Mouse (Mus musculus) embryonic facial prominence, embryonic 13.5 days (tissue): ENCODE data around the gene Hba-x. TPM values are rescaled to one million over a fixed set of nuclear protein-coding genes. Genes with fewer than 3 reads are reported as not detected.
"Not testable (repeated sequence)": the region's sequence is repeated elsewhere in the genome, so short reads cannot be mapped to it uniquely, and the experiment has no call there.

ENCODE experiments used
- ATAC-seq: fragments of 200-750 bp; cut with Nextera tagmentation; 2 replicates; pipeline ENCODE4 v1.8.0; 2017; ENCODE audit warnings: low read depth; ENCODE audit not compliant: insufficient number of reproducible peaks, insufficient read depth, low FRiP score, low TSS enrichment
- H3K27ac ChIP-seq: fragments of 300-500 bp; sonication (generic); 2 replicates; pipeline ENCODE4 v1.5.1; 2015; ENCODE audit warnings: moderate library complexity, mild to moderate bottlenecking, inconsistent platforms
- H3K27me3 ChIP-seq: fragments of 300-500 bp; sonication (generic); 2 replicates; pipeline ENCODE4 v1.6.1; 2015; ENCODE audit warnings: mild to moderate bottlenecking, inconsistent platforms
- H3K36me3 ChIP-seq: fragments of 300-500 bp; sonication (generic); 2 replicates; pipeline ENCODE4 v1.6.1; 2015; ENCODE audit warnings: mild to moderate bottlenecking, inconsistent platforms
- H3K4me1 ChIP-seq: fragments of 300-500 bp; sonication (generic); 2 replicates; pipeline ENCODE4 v1.6.1; 2015; ENCODE audit warnings: inconsistent platforms
- H3K4me2 ChIP-seq: fragments of 300-500 bp; sonication (generic); 2 replicates; pipeline ENCODE4 v1.6.1; 2015; ENCODE audit warnings: moderate library complexity, mild to moderate bottlenecking, inconsistent platforms
- H3K4me3 ChIP-seq: fragments of 300-500 bp; sonication (generic); 2 replicates; pipeline ENCODE4 v1.5.1; 2015; ENCODE audit warnings: mild to moderate bottlenecking, inconsistent platforms
- H3K9ac ChIP-seq: fragments of 300-500 bp; sonication (generic); 2 replicates; pipeline ENCODE4 v1.6.1; 2015; ENCODE audit warnings: mild to moderate bottlenecking, inconsistent platforms
- H3K9me3 ChIP-seq: fragments of 300-500 bp; sonication (generic); 2 replicates; pipeline ENCODE4 v1.6.1; 2016; ENCODE audit warnings: inconsistent platforms
- WGBS: fragments of 180-500 bp; shearing (Covaris S2); methylation state at CpG from one replicate; pipeline ENCODE4 v1.1.7; 2015; ENCODE audit warnings: mixed read lengths; 5-methylcytosine and 5-hydroxymethylcytosine counted together
- polyA plus RNA-seq: library from polyadenylated mRNA; unstranded; fragments of >200 nt; fragmentation: Nextera tagmentation; extraction: Ambion mirVana; gene quantifications from 2 replicates; pipeline ENCODE4 v1.2.1, GENCODE M21; 2015

Hba-x gene
- polyA plus RNA-seq, 1 experiment from 2014 or later = 590 TPM

DNA sequence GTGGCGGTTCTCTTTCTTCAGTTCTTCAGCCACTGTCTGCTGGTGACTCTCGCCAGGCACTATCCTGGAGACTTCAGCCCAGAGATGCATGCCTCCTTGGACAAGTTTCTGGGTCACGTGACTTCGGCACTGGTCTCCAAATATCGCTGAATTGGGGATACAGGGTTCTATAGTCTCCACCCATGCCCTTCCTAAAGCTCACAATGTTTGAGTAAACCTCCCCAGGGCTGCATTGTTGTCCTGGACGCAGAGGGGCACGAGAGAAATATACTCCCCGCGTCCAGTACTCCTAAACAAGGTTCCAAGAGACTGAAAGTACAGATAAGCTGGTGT lies 11.3 kb downstream of the Hba-x start:
- no peak for ATAC-seq
- H3K27me3 ChIP-seq = peaks cover 13% of the 10 kb centered on the region
- H3K9me3 ChIP-seq = no peaks in the 10 kb centered on the region
- H3K36me3 ChIP-seq = no peaks in the 10 kb centered on the region
- WGBS = 70% methylated on average over 9 of the region's 9 CpGs
- H3K4me2 ChIP-seq = no peak overlapping the region
- H3K27ac ChIP-seq = no peak overlapping the region; the same call in 1 of the 2 replicates
- H3K9ac ChIP-seq = no peak overlapping the region
- H3K4me1 ChIP-seq = no peaks in the 10 kb centered on the region
- no peak overlapping the region for H3K4me3 ChIP-seq

DNA sequence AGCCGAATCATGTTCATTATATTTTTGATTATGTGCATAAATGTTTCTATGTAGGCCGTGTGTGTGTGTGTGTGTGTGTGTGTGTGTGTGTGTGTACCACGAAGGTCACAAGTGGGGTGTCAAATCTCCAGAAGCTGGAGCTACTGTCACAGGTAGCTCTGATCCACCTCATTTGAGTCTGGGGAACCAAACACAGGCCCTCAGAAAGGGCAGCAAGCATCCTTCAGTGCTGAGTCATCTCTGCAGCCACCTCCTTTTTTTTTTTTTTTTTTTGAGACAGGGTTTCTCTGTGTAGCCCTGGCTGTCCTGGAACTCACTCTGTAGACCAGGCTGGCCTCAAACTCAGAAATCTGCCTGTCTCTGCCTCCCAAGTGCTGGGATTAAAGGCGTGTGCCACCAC lies 16.6 kb downstream of the Hba-x start:
- H3K4me2 ChIP-seq, H3K9me3 ChIP-seq, H3K4me3 ChIP-seq, H3K4me1 ChIP-seq, H3K27ac ChIP-seq, ATAC-seq, H3K36me3 ChIP-seq: not testable (repeated sequence)
- H3K27me3 ChIP-seq = peaks cover 16% of the 10 kb centered on the region
- peak overlapping the region; percentile 27; the same call in 1 of the 2 replicates for H3K9ac ChIP-seq
- WGBS = 83% methylated on average over 4 of the region's 4 CpGs

DNA sequence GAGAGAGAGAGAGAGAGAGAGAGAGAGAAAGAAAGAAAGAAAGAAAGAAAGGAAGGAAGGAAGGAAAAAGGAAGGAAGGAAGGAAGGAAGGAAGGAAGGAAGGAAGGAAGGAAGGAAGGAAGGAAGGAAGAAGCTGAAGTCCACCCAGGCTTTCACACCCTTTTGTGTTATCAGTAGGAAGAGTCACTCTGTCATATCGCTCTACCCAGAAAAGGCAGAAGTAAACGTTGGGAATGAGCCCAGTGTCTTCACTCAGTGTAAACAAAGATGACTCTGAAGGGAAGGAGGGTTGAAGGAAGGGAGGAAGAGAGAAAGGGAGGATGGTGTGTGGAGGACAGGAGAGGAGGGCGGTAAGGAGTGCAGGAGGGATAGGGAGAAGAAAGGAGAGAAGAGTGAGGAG lies 17.3 kb downstream of the Hba-x start:
- H3K9me3 ChIP-seq, H3K36me3 ChIP-seq: not testable (repeated sequence)

DNA sequence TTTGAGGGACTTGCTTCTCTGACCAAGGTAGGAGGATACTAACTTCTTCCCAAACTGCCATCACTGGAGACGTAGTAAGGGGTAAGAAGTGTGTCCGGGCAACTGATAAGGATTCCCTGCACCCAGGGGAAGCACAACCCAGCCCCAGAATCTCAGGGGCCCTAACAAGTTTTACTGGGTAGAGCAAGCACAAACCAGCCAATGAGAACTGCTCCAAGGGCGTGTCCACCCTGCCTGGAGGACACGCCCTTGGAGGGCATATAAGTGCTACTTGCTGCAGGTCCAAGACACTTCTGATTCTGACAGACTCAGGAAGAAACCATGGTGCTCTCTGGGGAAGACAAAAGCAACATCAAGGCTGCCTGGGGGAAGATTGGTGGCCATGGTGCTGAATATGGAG lies 20.0 kb downstream of the Hba-x start, which contains the start of gene Hba-a2:
Gene Hba-a2, plus strand, starts transcription at position 287 of the 400 bp plus-strand sequence.
- not testable (repeated sequence) for ATAC-seq, H3K9ac ChIP-seq, H3K9me3 ChIP-seq, H3K4me3 ChIP-seq, H3K36me3 ChIP-seq, H3K4me1 ChIP-seq, H3K27ac ChIP-seq, H3K4me2 ChIP-seq
- H3K27me3 ChIP-seq = peaks cover 17% of the 10 kb centered on the region
- no CpG with 5 or more reads among the region's 4 CpGs for WGBS

More for the DNA sequence above, 17.3 kb downstream of the Hba-x start:
- not testable (repeated sequence) for H3K9ac ChIP-seq, ATAC-seq, H3K4me2 ChIP-seq, H3K27ac ChIP-seq, H3K4me3 ChIP-seq, H3K4me1 ChIP-seq
- whole genome bisulfite sequencing = 78% methylated on average over 3 of the region's 3 CpGs
- H3K27me3 ChIP-seq = peaks cover 12% of the 10 kb centered on the region

DNA sequence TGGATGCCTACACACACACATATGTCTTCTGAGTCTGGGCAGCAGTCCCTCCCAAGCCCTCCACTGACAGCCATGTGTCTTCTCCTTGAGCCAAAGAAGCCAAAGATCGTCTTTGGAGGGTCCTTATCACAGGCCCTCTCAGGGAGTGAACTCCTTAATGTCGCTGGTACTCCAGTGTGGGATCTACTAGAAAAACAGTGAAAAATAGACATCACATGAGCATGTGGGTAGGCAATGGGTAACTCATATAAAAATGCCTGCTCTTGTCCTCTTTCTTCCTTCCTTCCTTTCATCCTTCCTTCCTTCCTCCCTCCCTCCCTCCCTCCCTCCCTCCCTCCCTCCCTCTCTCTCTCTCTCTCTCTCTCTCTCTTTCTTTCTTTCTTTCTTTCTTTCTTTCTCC lies 21.2 kb downstream of the Hba-x start:
- not testable (repeated sequence) for H3K4me2 ChIP-seq, H3K4me1 ChIP-seq, ATAC-seq, H3K9me3 ChIP-seq, H3K27ac ChIP-seq, H3K4me3 ChIP-seq, H3K36me3 ChIP-seq, H3K9ac ChIP-seq
- 43% methylated on average over 2 of the region's 2 CpGs for WGBS
- peaks cover 28% of the 10 kb centered on the region for H3K27me3 ChIP-seq

DNA sequence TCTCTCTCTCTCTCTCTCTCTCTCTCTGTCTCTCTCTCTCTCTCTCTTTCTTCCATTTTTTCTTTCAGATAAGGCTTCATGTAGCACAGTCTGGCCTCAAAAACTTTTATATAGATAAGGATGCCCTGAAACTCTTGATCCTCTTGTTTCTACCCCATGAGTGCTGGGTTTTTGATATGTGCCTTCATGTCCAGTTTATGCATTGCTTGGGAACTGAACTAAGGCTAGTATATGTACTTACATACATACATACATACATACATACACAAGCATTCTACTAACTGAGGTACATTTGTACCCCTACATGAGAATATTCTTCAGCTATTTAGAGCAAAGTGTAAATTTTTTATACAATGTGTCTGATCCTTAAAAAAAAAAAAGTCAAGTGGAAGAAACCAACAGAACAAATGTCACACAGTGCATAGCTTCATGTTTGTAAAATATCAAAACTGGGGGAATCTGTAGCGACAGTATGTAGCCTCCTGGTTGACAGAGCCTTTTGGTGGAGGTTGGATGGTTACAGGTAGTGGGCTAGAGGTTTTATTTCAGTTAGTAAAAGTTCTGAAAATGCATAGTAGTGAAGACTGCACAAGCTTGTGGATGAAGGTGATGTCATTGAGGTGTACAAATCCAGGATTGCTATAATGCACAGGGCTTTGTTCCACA lies 21.8 kb downstream of the Hba-x start:
- Histone ChIP-seq H3K9ac (no peak overlapping the region), H3K27ac (no peak overlapping the region), H3K4me1 (no peaks in the 10 kb centered on the region), H3K36me3 (no peaks in the 10 kb centered on the region), H3K4me2 (no peak overlapping the region), H3K4me3 (no peak overlapping the region), H3K27me3 (peaks cover 28% of the 10 kb centered on the region), H3K9me3 (no peaks in the 10 kb centered on the region)
- ATAC-seq = no peak
- WGBS = 93% methylated on average over 1 of the region's 1 CpGs

DNA sequence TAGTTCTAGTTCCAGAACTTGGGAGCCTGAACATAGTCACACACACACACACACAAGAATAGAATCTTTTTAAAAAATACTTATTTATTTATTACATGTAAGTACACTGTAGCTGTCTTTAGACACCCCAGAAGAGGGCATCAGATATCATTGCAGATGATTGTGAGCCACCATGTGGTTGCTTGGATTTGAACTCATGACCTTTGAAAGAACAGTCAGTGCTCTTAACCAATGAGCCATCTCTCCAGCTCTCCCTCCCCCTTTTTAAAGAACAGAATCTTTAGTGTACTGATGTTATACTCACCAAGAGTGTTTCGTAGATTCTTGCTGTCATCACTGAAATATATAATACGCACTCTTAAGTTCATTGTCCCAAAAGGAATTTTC lies 22.3 kb downstream of the Hba-x start:
- Histone ChIP-seq H3K27ac (no peak overlapping the region), H3K36me3 (no peaks in the 10 kb centered on the region), H3K9me3 (no peaks in the 10 kb centered on the region), H3K27me3 (peaks cover 28% of the 10 kb centered on the region), H3K4me2 (no peak overlapping the region), H3K4me1 (no peaks in the 10 kb centered on the region), H3K4me3 (no peak overlapping the region), H3K9ac (no peak overlapping the region)
- 97% methylated on average over 2 of the region's 2 CpGs for WGBS
- ATAC-seq = no peak

DNA sequence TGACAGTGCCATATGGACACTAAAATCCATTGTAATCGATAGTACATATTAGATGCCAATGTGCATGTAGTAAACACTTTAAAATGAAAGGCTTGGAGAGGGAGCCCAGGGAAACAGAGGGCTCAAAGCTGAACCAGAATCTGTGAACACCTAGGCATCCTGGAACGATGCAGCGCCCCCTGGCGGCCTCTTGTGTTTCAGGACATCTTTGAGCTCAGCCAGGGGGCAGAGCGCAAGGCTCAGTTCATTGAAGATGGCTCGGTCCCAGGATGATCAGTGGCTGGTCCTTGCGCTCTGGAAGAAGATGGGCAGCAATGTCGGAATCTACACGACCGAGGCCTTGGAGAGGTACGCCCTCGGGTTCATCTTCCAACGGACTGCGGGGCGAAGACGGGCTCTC lies 23.7 kb downstream of the Hba-x start, which contains the start of gene Hbq1a:
Gene Hbq1a, plus strand, starts transcription at position 205 of the 400 bp plus-strand sequence.
- Histone ChIP-seq H3K27me3 (peaks cover 22% of the 10 kb centered on the region), H3K4me3 (peak within 1 kb of the TSS; percentile 23), H3K4me2 (peak within 1 kb of the TSS; percentile 52)
- ATAC-seq, H3K9me3 ChIP-seq, H3K4me1 ChIP-seq, H3K27ac ChIP-seq, H3K9ac ChIP-seq, H3K36me3 ChIP-seq: not testable (repeated sequence)
- 5% methylated on average over 16 of the region's 16 CpGs for WGBS

DNA sequence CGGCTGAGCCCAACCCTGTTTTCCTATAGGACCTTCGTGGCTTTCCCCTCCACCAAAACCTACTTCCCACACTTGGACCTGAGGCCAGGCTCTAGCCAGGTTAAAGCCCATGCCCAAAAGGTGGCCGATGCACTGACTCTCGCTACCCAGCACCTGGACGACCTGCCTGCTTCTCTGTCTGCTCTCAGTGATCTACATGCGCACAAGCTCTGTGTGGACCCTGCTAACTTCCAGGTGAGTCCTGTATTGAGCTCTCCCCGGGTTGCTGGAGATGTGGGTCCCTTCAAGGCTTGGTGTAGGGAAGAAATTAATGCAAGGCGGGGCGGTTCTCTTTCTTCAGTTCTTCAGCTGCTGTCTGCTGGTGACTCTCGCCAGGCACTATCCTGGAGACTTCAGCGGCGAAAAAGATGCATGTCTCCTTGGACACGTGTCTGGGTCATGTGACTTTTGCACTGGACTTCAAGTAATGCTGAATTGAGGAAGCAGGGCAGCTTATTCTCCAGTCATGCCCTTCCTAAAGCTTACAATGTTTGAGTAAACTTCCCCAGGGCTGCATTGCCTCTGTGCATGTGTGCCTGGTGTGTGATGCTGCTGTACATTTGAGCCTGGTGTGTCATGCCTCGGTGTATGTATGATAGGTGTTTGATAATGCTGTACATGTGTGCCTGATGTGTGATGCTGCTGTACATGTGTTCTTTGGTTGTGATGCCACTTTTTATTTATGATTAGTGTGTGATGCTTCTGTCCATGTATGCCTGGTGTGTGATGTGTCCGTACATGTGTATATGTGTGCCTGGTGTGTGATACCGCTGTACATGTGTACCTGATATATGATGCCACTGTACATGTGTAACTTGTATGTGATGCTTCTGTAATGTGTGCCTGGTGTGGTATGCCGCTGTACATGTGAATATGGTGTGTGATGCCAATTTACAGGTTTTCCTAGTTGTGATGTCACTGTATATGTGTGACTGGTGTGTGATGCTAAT lies 24.4 kb downstream of the Hba-x start:
- ATAC-seq = 0 out of 2 replicates have a peak, but pooled peaks have one; percentile 30
- H3K4me1 ChIP-seq = no peaks in the 10 kb centered on the region
- peak overlapping the region; percentile 23 for H3K4me3 ChIP-seq
- H3K9me3 ChIP-seq = no peaks in the 10 kb centered on the region
- H3K36me3 ChIP-seq = no peaks in the 10 kb centered on the region
- H3K4me2 ChIP-seq = peak overlapping the region; percentile 52
- peaks cover 20% of the 10 kb centered on the region for H3K27me3 ChIP-seq
- H3K27ac ChIP-seq = no peak overlapping the region
- 50% methylated on average over 15 of the region's 17 CpGs for WGBS
- H3K9ac ChIP-seq = no peak overlapping the region

DNA sequence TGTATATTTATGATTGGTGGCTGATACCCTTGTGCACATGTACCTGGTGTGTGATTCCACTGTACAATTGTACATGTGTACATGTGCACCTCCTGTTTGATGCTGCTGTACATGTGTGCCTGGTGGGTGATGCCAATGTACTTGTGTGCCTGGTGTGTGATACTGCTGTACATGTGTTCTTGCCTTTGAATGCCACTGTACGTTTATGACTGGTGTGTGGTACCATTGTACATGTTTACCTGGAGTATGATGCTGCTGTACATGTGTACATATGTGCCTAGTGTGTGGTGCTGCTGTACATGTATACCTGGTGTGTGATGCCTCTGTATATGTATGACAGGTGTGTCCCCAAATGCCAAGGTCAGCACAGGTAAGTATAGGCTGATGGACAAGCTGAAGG lies 25.3 kb downstream of the Hba-x start:
- WGBS = 73% methylated on average over 1 of the region's 1 CpGs
- H3K4me1 ChIP-seq = no peaks in the 10 kb centered on the region
- no peaks in the 10 kb centered on the region for H3K9me3 ChIP-seq
- H3K4me3 ChIP-seq = no peak overlapping the region
- H3K9ac ChIP-seq = no peak overlapping the region
- H3K4me2 ChIP-seq = no peak overlapping the region
- peaks cover 20% of the 10 kb centered on the region for H3K27me3 ChIP-seq
- ATAC-seq = no peak
- no peaks in the 10 kb centered on the region for H3K36me3 ChIP-seq
- H3K27ac ChIP-seq = no peak overlapping the region

DNA sequence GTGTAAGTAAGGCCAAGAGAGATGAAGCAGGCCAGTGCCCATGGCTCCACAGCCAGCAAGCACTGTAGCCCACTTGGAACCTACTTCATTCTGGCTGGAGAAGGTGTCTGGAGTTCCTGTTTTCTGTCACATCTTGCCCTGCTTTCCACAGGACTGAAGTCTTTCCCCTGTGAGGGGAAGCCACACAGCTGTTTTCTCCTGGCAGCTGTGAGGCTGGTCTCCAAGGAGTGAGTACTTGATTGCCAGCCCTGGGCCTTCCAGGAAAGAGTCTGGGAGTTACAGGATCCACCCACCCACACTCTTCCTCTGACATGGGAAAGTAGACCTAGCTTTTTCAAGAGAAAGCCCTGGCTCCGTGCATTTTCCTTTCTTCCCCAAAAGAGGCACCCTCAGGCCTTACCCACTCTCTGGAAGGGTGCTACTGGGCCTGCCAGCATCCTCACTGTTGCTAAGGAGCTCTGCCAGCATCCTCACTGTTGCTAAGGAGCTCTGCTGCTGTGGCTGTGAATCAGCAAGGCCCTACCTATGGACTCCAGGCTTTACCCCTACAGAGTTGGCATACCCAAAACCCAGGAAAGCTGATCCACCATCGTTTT lies 26.7 kb downstream of the Hba-x start:
- H3K4me2 ChIP-seq = no peak overlapping the region
- peaks cover 20% of the 10 kb centered on the region for H3K27me3 ChIP-seq
- no peak for ATAC-seq
- no peak overlapping the region for H3K4me3 ChIP-seq
- H3K27ac ChIP-seq = no peak overlapping the region
- 42% methylated on average over 2 of the region's 2 CpGs for WGBS
- H3K4me1 ChIP-seq = no peaks in the 10 kb centered on the region
- no peak overlapping the region for H3K9ac ChIP-seq
- no peaks in the 10 kb centered on the region for H3K9me3 ChIP-seq
- H3K36me3 ChIP-seq = no peaks in the 10 kb centered on the region
